Mouse (Mus musculus): Measurements from ENCODE around the gene Tpt1. TPM values are rescaled to one million over a fixed set of nuclear protein-coding genes. Genes with fewer than 3 reads are reported as not detected.
A peak's percentile ranks its signal among the peaks of the same experiment; 100 is the strongest.
"Not testable (repeated sequence)": the region's sequence is repeated elsewhere in the genome, so short reads cannot be mapped to it uniquely, and the experiment has no call there.

The Tpt1 gene
- total RNA-seq, 2 experiments from 2014 or later = 1,133 to 1,398 TPM

DNA sequence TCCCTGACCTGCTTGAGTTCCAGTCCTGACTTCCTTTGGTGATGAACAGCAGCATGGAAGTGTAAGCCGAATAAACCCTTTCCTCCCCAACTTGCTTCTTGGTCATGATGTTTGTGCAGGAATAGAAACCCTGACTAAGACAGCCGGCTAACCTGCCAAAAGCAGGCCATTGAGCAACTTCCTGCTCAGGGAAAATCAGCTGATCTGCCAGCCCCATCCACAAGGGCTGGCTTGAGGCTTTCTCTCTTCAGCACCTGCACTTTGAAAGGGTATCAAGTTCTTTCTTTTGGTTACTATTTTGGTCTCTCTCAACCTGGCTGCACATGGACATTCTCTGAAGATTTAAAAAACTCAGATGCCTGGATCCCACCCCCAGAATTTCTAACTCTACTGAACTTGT is 3.1 kb upstream of the Tpt1 start:
- DNase-seq (ENCODE audit: low spot score in 2 of 2) = not testable (repeated sequence)

DNA sequence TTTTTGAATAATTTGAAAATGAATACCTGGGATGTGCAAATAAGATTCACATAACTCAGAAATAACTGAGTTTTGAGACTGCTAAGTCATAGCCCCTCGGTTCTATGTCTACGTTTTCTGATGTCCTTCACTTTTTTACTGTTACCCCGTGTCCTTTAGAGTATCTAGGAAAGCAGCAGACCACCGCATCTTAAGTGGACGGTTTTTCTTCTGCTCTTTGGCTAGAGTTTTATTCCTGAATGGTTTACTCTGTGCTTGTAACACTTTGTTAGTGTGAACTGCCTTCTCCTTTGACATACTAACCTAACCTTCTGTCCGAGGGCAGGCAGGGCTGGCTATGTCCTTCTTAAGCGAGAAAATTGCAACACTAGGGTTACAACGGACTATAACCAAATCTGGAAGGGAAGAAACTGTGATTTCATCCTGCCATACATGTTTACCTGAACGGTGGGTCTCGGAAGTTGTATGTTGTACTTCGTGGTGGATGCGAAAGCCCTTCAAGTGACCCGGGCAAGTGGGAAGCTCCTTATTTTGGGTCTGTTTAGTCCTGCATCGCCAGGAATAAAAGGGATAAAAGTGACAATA is 690 bp upstream of the Tpt1 start:
- peak in 1 of 2 experiments; percentile 32 for DNase-seq (ENCODE audit: low spot score in 2 of 2)

DNA sequence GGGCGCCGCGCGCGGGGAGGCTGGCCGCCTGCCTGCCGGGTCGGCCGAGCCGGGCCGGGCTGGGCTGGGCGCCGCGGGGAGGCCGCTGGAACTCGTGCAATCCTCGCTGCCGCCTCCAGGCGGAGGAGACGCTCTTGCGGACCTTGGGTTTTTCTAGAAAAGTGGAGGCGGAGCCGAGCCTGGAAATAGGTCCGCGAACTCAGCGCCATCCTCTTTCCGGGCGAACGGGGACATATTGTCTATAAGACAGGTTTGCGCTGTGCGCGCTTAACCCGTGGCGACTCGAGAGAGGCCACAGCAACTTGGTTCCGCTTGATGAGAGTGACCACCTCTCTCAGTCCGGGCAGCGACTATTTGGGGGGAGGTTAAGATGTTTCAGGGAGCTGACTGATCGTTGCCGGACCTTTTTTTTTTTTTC is 814 bp downstream of the Tpt1 start:
- peak; percentile 90 to 91 for DNase-seq (ENCODE audit: low spot score in 2 of 2)

DNA sequence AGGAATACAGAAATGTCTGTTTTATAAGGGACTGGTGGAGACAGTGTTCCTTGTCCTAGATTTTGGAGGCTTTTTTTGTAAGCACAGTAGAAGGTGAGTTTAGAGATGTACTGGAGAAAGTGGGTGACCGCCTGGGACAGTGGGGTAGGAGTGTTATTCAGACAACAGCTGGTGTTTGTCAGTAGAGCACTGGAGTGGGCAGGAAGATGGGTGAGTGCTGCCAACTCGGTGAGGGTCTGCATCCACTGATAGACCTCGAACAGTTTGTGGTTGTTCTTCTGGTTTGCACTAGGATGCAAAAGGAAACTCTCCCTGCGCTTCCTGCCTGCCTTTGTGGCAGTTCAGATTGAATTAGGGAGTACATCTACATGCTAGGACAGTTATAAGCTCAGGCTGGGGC is 2.8 kb downstream of the Tpt1 start:
- DNase-seq (ENCODE audit: low spot score in 2 of 2) = no peak

DNA sequence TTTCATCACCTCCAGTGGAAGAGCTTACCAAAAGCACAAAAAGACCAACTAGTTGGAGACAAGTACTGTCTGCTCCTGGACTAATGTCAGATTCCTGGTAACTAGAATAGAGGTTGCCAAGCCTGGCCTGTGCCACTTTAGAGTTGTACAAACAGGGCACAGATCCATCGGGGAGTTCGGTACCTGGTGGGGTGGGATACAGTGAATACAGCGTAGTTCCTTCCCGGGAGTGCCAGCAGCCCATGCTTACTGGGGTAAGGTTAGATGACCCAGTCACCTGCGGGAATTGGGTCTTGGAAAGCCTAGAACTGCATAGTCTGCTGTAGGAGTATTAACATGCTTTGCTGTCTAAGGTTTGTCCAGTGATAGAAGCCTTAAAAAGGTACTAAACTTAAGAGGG is 3.6 kb downstream of the Tpt1 start:
- DNase-seq (ENCODE audit: low spot score in 2 of 2) = no peak

DNA sequence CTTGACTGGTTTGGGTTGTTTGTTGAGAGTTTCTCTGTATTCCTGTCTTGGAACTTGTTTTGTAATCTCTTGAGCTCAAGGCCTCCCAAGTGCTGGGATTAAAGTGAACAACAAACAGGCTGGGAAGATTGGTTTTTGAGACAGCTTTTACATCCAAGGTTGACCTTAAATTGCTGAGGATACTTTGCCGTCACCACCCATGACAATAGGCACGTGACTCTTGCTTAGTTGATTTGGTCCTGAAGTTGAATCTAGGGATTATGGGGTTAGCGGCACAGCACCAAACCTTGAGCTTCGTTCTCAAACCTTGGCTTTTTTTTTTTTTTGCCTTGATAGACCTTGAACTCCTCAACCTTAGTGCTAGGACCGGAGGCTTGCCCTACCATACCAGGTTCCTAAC is 4.3 kb downstream of the Tpt1 start:
- no peak for DNase-seq (ENCODE audit: low spot score in 2 of 2)

DNA sequence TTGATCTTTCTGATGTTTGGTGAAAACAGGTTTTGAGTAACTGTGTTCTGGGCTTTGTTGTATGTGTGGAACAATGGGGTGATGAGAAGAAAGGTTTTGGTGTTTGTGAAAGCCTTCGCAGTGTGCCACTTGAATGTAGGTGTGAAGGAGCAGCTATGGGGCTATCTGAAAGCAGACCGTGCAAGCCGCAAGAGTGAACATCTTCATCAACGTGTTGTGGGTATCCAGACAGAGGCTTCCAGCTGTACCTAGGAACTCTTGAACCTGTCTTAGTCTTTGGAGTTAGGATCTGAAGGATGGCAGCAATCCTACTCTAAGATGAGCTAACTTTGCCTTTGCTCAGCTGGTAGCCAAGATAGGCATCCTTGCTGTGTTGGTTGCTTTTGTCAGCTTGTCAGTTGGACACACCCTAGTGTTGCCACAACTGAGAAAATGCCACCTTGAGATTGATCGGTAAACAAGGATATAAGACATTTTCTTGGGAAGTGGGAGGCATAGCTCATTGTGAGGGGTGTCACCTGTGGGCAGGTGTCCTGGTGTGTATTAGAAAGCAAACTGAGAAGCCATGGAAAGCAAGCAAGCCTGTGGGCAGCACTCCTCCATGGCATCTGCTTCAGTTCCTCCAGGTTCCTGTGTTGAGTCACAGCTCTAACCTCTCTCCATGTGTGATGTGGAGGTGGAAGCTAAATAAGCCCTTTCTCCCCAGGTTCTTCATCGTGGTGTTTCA is 5.1 kb downstream of the Tpt1 start:
- no peak for DNase-seq (ENCODE audit: low spot score in 2 of 2)

DNA sequence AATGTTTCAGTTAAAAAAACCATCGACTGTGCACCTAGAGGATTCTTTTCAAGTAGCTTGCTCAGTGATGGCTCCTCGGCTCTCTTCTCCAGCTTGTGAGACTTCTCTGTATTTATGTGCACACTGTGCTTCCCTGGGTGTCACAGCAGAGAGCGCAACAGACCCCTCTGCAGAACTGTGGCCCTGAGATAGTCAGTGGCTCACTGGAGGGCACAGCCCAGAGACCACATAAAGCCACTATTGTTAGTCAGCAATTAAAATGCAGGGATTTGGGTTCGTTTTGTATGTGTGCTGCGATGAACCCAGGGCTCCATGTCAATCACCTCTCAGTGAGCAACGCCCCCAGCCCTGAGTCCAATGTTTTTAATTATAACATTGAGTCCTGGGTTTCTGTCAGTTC is 5.9 kb downstream of the Tpt1 start:
- DNase-seq (ENCODE audit: low spot score in 2 of 2) = no peak

DNA sequence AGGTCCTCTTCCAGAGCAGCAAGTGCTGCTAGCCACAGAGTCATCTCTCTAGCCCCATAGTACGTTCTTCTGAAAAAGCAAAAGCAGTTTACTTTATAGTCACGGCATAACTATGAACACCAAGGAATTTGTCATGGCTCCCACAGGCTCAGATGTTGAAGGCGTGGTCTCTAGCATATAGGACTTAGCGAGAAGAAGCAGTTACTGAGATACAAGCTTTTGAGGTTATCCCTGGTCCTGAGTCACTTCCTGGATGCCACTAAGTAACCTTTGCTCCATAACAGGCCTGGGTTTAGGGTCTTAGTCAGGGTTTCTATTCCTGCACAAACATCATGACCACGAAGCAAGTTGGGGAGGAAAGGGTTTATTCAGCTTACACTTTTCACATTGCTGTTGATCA is 7.1 kb downstream of the Tpt1 start:
- no peak for DNase-seq (ENCODE audit: low spot score in 2 of 2)

DNA sequence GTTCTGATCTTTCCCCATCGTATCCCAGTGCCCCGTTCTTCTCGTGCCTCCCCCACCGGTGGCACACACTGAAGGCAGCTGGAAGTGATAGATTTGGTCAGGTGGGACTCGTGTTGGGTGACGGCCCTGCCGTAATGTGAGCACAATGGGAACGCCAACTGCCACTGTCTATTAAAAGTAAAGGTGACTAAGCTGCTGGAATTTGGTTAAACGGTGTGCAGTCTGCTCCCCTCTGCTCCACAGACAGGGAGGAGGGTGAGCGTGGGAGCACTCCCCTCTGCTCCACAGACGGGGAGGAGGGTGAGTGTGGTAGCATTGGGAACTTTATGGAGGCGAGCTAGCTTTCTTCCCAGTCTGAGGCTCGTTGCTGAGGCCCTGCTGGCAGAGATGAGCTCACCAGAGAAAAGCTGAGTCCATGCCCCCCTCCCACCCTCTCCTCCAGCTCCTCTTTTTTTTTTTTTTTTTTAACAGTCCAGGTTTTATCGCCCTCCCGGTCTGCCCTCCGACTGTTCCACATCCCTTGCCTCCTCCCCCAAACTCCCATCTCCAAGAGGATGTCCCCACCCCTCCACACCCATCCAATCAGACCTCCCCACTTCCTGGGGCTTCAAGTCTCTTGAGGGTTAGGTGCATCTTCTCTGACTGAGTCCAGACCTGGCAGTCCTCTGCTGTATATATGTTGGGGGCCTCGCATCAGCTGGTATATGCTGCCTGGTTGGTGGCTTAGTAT is 10.5 kb downstream of the Tpt1 start:
- DNase-seq (ENCODE audit: low spot score in 2 of 2) = no peak

DNA sequence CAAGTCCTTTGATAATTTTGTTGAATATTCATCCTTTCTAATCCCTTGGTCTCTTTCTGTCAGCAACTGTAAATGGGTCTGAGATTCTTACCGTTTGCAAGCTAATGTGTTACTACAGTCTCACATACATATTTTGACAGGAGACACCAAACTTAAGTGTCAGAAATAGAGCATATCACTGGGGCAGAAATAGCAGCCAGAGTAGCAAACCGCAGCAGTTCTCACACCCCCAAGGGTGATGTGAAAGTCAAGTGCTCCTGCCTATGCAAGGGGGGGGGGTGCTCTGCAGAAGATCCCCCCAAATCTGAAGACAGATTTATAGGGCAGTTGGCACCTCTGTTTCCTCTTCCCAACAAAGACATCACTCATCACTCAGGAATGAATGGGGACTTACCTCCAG is 13.3 kb downstream of the Tpt1 start:
- no peak for DNase-seq (ENCODE audit: low spot score in 2 of 2)

DNA sequence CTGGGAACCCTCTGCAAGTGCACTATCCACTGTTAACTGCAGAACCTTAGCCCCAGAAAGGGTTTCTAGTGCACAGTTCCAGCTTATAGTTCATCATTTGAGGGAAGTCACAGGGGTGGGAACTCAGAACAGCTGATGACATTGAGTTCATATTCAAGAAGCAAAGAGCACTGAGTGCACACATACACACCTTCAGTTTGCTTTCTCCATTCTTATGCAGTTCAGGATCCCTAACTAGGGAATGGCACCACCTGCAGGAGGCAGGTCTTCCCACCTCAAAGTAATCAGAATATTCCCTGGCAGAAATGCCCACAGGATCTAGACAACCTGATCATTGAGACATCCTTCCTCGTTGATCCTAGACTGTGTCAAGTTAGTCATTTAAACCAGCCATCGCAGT is 14.7 kb downstream of the Tpt1 start:
- DNase-seq (ENCODE audit: low spot score in 2 of 2) = no peak

DNA sequence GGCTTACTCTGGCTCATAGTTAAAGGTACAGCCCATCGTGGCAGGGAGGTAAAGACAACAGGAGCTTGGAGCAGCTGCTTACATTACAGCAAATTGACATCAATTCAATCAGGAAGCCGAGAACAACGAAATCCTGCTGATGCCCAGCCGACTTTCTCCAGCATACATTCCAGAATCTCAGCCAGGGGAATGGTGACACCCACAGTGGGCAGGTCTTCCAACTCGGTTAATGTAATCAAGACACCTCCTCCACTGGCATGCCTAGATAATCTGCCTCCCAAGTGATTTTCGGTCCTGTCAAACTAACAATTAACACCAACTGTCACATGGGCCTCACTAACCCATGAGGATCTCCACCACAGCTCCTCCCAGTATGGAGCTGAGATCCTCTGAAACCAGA is 17.8 kb downstream of the Tpt1 start:
- no peak for DNase-seq (ENCODE audit: low spot score in 2 of 2)

DNA sequence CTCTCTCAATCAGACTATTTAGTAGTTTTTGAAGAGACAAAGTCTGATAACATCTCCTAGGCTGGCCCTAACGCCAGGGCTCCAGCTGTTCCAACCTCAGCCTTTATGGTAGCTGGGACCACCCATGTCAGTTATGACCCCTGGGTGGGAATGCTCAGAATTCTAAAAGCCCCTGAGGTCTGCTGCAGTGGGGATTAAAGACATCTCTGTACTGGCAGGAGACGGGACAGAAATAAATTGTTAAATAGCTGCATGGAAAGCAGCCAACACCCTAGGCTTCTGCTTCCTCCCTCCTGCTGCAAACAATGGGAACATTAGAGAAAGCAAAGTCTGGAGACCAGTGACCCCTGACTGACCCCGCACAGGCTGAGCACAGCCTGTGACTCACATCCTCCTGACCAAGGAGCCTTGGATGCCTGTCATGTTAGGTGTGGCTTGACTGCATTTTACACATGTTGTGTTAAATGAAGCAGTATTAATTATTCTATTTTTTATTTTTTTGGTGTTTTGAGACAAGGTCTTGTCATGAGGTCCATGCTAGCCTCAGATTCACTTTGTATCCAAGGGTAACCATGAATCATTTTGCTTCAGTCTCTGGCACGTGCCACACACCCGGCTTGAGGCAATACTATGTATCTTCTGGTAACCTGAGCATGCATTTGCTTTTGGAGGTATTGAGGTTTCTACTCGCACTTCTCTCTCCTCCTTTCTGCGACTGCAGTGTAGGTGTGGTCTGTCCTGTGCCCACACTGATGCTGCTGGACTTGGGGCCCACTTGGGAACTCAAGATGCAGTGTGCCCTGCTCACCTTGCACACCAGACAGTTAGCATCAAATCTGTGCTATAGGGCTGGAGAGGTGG is 18.9 kb downstream of the Tpt1 start:
- DNase-seq (ENCODE audit: low spot score in 2 of 2) = no peak

DNA sequence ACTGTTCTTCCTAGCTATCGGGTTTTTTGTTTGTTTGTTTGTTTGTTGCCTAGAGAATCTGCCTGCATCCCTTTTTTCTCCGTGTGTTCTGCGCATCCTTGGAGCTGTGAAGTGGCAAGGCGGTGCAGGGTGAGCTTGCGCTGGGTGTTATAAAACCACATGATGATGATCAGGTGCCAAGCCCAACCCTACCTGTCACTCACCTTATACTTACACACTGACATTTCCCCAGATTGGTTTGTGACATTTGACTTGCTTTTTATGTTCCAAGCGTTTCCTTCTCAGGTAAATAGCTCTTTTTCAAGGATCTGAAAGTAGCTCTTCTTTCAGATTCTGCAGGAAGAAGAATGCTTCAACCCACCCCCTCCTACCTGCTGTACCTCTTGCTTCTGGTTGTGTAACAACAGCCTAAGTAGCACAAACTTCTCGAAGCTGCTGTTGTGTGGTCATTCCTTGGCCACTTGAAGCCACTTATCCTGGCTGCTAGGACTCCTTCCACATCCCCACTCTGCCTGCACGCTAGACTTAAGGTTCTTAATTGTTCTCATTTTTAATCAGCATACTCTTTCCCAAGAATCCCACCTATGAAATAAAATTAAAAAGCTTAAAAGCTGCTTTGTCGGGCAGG is 21.9 kb downstream of the Tpt1 start:
- DNase-seq (ENCODE audit: low spot score in 2 of 2) = no peak

DNA sequence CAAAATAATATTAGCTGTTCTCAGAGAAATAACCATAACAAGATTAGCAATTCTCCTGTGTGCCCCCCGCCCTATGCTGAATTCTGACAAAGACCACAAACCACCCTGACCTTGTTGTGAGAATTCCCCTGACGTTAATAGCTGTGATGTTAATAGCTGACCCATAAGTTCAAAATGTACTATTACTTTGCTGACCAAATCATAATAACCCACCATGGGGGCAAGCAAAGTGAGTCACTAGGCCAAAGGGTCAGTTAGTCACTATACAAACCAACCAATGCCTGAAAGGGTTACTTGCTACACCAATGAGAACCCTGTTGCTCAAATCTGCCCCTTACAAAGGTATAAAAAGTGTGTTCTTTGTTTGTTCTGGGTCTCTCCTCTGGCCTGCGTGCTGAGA is 23.1 kb downstream of the Tpt1 start:
- DNase-seq (ENCODE audit: low spot score in 2 of 2) = not testable (repeated sequence)

DNA sequence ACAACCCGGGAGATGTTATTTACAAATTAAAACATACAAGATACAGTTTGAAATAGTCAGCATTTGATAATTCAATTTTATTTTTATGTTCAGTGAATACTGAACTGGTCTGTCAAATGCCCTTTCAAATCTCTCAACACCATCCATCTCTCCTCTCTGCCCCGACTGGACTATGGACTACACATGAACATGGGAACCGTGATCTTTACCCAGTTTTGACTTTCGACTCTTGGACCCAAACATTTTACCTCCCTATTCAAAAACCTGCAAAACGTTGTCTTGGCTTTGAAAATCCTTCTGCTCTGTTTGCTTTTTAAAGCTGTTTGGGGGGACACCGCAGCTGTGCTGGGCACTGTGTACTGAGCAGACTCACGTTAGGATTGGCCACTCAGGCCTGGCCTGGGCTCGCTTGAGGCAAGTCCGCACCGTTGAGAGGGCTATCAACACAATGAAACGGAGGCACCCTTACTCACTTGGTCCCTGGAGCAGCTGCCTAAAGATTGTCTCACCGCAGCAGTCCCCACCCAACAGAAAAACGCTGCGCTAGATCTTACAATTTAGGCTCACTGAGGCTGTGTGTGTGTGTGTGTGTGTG is 25.0 kb downstream of the Tpt1 start:
- no peak for DNase-seq (ENCODE audit: low spot score in 2 of 2)

DNA sequence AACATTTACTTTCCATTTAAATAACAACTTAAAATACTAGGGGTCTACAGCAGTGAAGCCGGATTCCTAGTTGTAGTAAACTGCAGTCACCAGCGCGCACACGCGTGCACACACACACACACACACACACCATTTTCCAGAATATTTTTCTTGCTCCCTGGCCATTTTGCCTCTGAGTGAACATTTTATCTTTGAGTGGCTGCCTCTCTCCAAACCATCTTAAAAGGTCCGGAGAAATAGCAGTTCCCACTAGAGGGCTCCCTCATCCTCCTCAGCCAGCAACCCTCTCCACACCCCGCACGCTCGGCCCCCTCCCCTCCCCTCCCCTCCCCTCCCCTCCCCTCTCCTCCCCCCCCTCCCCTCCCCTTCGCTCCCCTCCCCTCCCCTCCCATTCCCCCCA is 25.7 kb downstream of the Tpt1 start:
- DNase-seq (ENCODE audit: low spot score in 2 of 2) = peak; percentile 56 to 69

DNA sequence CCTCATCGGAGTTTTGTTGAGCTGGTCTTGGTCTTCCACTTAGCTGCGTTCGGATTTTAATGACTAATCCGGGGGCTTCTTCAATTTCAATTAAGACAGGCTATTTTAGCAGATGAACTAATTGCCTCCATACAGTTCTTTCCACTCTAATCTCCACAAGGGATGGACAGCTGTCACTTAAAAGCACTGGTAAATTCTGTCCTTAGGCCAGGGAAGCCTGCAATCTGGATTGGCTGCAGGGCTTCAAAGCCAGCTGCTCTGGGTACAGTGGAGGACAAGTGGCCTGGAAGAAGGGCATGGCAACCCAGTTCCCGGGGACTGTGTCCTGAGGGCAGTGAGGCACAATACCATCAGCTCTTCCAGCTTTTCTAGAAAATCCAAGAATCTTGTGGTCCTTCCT is 26.2 kb downstream of the Tpt1 start:
- DNase-seq (ENCODE audit: low spot score in 2 of 2) = no peak

DNA sequence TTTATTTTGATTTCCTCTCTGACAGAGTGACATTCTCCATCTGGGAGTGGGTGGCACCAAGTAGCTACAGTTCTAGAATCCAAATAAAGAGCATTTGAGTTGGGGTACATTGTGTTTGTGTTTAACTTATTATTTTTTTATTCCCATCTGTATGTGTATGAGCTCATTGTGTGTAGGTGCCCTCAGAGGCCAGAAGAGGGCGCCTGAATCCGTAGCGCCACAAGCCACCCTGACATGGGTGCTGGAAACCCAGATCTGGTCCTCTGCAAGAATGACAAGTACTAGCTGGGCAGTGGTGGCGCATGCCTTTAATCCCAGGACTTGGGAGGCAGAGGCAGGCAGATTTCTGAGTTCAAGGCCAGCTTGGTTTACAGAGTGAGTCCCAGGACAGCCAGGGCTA is 26.9 kb downstream of the Tpt1 start:
- no peak for DNase-seq (ENCODE audit: low spot score in 2 of 2)

DNA sequence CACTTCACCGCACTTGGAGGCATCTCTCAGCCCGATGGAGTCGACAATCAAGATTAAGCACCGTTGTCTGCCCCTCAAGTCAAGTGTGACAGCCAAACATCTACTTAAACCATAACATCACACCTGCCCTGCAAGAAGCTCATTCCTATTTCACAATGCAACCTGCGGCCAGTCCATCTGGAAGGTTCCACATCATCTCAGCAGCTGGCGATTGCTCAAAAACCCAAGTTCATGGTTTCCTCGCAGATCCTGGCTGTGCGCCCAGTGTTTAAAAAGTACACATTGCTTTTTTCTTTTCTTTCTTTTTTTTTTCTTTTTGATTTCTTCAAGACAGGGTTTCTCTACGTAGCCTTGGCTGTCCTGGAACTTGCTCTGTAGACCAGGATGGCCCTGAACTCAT is 28.7 kb downstream of the Tpt1 start:
- no peak for DNase-seq (ENCODE audit: low spot score in 2 of 2)
